In the genomic region with DNA sequence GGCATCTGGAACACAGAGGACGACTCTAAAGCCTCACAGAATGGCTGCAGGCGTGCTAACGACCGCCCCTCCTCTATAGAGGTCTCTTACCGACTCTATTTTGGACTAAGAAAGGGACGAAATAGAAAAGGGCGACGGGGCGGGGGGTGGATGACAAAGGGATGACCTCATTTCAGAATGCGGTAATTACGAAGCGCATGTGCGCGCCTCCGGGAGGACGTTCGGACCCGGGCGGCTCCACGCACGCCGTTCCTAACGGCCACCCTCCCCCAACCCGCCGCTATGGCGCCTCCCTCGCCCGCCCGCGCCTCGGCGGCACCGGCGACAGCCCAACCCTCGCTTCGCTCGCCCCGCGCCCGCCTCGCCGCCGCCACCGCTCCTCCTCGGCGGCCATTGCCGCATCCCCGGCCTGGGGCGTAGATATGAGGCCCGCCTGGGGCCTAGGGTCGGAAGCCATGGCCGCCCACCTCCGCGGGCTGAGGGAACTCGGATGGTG, we compare ENCODE assay signal across 8 mouse cellular contexts. TPM values are rescaled to one million over a fixed set of nuclear protein-coding genes. Genes with fewer than 3 reads are reported as not detected.
DNase-seq lines count a peak whose midpoint lies in the region; ATAC-seq and TF ChIP-seq lines count a peak whose summit lies in the region.

No protein-coding gene starts in this region.

- H3K9me3 ChIP-seq in hindbrain, postnatal 0 days (ENCODE audit: low read length) = no peaks in the 10 kb centered on the region

- under 1% methylated on average over 36 of the region's 55 CpGs for WGBS in hindbrain, postnatal 0 days

- ATAC-seq in frontal cortex, adult (ENCODE audit: low TSS enrichment) = peak; percentile 66
- peak; percentile 77 for ATAC-seq in hindbrain, postnatal 0 days

- no peaks in the 10 kb centered on the region; the same call in 1 of the 2 replicates for H3K4me1 ChIP-seq in hindbrain, postnatal 0 days (ENCODE audit: insufficient read depth, low read length)

- peak overlapping the region; percentile 90 for H3K4me2 ChIP-seq in hindbrain, postnatal 0 days (ENCODE audit: low read depth, low read length)

- no peak for TF ChIP-seq CTCF in hindbrain, postnatal 0 days (IDR thresholded peaks at IDR 0.05; ENCODE audit: low read depth)

- H3K27me3 ChIP-seq in hindbrain, postnatal 0 days (ENCODE audit: insufficient read depth, low read length) = no peaks in the 10 kb centered on the region

- H3K4me3 ChIP-seq in hindbrain, postnatal 0 days (ENCODE audit: low read length) = peak overlapping the region; percentile 93

- peak; percentile 60 for DNase-seq in ovary, postnatal 36 days (ENCODE audit: low spot score)
- no peak for DNase-seq in ovary, postnatal 14 days (ENCODE audit: low spot score)
- peak; percentile 82 for DNase-seq in cerebellum, adult 9-11 months
- DNase-seq in hindbrain, postnatal 0 days (ENCODE audit: low spot score) = peak; percentile 80
- peak; percentile 38 to 57 for DNase-seq in left cerebral cortex, adult 9 months (ENCODE audit: low spot score in 2 of 2)
- peak; percentile 67 to 71 for DNase-seq in lung, postnatal 4 days
- DNase-seq in right cerebral cortex, postnatal 36 days (ENCODE audit: low spot score in 2 of 2) = peak; percentile 51 to 59

- H3K9ac ChIP-seq in hindbrain, postnatal 0 days (replicated peaks; ENCODE audit: low read length) = peak overlapping the region; percentile 98

- H3K27ac ChIP-seq in hindbrain, postnatal 0 days = peak overlapping the region; percentile 98

- H3K36me3 ChIP-seq in hindbrain, postnatal 0 days (ENCODE audit: insufficient read depth, low read length) = peaks cover 11% of the 10 kb centered on the region; the same call in 1 of the 2 replicates

RNA-seq across cellular contexts. Expression of a gene that starts 6.8 kb away (rescaled TPM):
- total RNA-seq in hindbrain, postnatal 0 days (2014; rRNA removed) = 577 and 701 TPM in 2 replicates
- polyA plus RNA-seq in hindbrain, postnatal 0 days (2015; fragmentation: Nextera tagmentation; extraction: Ambion mirVana) = 1,486 and 1,521 TPM in 2 replicates

RNA-seq across cellular contexts. Expression of a gene that starts 13.3 kb away (rescaled TPM):
- total RNA-seq in hindbrain, postnatal 0 days (2014; rRNA removed) = not detected in 2 replicates
- 0.15 and 0.44 TPM in 2 replicates for polyA plus RNA-seq in hindbrain, postnatal 0 days (2015; fragmentation: Nextera tagmentation; extraction: Ambion mirVana)

RNA-seq across cellular contexts. Expression of a gene that starts 42.0 kb away (rescaled TPM):
- 27.2 and 28.8 TPM in 2 replicates for total RNA-seq in hindbrain, postnatal 0 days (2014; rRNA removed)
- 17.1 and 17.7 TPM in 2 replicates for polyA plus RNA-seq in hindbrain, postnatal 0 days (2015; fragmentation: Nextera tagmentation; extraction: Ambion mirVana)
